Mouse (Mus musculus) cerebellum, adult 9-11 months (tissue): ENCODE measurements around the gene Dohh.

ENCODE experiments used
- DNase-seq: peaks from one replicate; pipeline ENCODE4 v3.0.0; 2022

Gene Dohh

DNA sequence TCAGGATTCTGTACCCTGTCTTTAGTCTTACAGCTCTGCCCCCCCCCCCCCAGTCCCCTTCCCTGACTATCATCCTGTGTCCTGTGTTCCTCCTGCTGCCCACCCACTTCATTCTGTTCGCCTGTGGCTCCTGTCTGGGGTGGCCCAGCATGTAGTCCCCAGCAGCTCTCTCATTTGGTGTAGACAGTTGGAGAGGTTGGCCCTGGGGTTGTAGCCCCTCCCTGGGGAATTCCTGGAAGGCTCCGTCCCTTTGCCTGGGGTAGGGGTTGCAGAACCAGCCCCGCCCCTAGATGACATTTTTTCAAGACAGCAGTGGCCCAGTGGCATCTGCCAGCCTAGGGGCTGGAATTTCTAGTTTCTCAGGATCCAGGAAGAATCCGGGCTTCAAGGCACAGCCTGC, 26.0 kb upstream of the Dohh start:
- DNase-seq, result no peak

DNA sequence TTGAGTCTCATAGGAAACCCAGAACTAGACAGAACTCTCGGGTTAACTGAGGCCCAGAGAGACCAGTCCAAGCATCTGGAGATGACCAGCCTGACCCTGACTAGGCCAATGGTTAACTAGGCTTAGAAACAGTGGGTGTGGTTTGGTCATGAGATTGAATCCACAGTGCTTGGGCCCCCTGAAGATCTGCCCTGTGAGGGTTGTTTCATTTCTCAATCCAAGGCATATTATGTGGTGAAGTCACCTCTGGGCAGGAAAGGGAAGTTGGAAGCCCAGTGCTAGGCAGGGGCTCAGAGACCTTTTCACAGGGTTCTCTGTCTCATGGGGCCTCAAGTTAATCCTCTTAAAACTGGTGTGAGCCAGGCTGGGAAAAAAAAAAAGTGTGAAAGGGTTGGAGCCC, 25.4 kb upstream of the Dohh start:
- no peak for DNase-seq

DNA sequence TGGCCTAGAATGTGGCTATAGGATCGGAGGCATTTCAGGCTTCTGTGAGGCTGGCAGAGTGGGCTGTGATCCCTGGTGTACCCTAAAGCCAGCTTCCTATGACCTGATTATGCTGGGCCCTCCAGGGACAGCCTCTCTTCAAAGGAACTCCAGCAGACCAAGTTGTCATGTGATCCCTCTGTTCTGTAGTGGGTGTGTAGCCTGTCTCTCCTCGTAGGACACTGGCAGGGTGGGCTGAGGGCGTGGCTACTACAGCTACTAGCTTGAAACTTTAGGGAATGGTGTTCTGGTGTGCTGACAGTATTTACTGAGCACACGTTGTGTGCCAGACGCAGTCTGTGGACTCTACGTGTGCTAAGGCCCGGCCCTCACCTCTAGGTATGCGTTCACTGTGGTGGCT, 23.5 kb upstream of the Dohh start:
- DNase-seq, result no peak

DNA sequence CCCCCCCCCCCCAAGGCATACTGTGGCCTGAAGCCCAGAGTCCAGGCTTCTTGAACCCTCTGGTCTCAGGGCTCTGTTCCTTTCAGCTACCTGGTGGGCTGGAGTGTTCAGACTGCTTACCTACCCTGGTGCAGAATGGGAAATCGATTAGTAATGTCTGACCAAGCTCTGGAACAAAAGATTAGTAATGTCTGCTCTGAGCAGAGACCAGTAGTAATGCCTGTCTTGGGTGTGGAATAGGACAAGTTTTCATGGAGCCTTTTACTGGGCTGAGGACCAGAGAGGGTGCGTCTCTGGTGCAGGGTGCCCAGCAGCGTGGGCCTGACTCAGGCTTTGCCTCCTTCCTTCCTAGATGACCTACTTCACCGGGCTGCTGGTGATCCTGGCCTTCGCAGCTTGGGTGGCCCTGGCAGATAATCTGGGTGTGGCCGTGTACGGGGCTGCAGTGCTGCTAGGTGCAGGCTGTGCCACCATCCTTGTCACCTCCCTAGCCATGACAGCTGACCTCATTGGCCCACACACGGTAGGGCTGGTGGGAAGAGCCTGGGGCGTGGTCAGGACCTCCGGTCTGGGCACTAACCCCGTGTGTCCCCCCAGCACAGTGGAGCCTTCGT, 21.8 kb upstream of the Dohh start:
- no peak for DNase-seq

DNA sequence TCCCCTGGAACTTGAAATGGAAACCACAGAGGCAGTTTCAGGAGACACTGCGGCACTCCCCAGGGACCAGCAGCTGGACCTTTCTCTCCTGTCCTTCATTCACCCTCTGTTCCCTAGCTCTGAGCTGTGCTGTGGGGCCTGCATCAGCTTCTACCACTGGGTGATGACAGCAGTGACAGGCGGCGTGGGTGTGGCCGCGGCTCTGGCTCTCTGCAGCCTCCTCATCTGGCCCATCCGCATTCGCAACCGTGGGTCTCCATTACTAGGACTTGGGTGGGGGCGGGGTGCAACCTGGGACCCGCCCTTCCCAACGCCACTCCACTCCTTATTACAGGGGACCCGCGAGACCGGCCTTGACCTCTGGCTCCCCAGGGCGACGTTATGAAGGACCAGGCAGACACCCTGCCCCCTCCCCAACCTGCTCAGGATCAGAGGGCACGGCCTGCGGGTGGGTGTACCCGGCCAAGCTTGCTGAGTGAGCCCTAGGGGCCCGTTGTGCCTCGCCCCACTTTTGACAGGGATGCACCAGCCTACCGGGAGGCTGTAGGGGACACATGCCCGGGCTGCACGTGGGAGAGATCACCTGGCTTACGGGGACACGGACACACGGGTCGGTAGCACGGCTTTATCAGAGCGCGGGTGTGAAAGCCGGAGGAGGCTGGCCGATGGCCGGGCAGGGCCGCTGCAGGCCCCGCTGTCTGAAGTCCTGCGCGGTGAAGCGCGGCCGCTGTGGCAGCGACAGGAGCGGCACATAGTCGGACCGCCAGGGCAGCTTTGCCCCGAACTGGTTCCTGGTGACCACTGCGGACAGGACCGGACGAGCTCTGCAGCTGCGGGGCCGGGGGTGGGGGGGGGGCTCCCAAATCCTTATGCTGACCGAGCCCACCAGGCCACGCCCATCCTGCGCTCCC, 20.5 kb upstream of the Dohh start:
- DNase-seq, result no peak

DNA sequence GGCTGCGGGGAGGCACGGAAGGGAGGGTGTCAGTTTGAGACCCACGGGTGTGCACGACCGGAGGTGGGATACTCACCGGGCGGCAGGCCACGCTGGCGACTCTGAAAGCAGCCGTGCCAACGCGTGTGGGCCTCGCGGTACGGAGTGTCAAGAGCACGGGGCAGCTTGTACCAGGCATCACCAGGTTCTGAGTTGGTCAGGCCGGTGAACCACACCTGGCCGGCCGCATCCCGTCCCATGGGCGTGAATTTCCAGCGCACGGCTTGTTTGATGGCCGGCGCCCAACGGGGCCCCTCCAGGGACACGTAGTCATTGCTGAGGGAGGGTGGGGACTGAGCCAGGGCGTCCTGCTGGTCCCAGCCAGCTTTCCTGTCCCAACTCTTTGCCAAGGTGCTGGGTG, 19.6 kb upstream of the Dohh start:
- DNase-seq, result no peak

DNA sequence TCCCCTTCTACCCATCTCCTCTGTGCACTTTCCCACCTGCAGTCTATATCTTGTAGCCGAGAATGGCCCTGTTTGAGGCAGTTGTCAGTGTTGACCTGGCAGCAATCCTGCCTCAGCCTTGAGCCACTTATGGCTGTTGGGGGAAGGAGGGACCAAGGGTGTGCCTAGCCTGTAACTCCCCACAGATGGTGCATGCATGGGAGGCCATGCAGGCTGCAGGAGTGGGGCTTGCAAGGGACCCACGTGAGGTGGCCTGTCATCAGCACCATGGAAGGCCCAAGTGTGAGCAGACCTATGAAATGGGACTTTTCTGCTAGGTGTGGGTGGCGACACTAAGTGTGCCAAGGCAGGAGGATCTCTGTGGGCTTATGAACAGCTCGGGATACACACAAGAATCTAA, 19.2 kb upstream of the Dohh start:
- DNase-seq, result no peak

DNA sequence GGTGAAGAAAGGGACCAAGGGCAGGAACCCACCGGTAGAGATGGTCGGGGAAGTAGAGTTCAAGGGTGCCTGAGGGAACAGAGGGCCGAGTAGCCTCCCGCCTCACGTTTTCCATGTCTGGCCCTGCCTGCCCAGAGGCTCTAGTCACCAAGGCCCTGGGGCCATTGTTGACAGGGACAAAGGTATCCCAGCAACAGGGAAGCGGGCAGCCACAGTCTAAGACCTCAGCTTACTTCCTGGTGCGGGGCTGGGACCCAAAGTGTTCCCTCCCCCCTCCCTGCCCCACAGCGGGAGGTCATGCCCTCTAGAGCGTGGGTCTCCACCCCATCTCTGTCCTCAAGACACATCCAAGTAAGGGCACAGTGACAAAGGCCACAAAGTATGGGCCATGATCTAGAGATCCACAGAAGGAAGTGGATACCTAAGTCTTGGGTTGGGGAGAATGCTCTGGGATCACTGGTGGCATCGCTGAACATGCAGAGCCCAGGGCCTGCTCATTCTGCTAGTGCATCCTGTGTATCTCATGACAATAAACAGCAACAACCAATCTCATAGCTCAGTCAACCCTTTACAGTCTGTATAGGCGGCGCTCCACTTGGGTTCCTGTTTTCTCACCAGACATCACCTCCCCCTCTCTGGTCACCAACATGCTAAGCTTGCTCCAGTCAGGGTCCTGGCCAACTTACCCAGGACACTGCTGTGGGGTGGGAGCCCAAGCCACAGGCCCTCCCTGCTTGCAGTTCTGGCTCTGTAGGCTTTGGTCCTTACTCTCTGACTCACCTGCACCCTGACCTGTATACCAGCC, 18.4 kb upstream of the Dohh start, which contains the start of gene 4930404N11Rik:
4930404N11Rik (minus strand) TSS at position 145 of the 805 bp plus-strand sequence.
- DNase-seq, result no peak

DNA sequence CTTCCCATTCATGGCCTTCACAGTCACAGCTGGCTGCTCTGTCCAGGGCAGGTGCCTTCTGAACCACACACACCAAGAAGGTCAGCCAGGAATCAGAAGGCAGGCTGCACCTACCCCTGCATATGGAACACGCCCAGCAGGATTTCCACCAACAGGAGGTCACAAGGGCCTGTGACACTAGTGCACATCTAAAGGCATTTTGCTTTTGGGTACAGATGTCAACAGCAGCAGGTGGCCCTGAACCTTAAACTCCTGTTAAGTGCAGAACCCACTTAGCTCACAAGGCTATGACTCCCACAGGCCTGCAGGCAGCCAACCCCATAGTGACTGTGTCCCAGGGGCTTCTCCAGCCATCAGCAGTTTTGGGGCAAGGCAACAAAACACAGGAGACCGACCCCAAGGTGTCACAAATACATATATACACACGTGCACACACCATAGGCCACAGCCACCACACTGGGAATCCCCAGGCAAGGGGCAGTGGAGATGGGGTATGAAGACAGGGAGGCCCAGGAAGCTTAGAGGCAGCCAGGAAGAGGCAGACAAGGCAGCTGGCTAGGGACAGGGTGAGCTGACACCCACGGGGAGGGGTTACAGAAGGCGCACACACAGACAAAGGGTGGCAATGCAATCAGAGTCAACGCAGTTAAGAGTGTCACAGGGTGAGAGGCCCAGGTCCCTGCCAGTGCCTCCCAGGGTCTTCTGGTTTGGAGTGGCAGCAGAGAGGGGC, 17.6 kb upstream of the Dohh start:
- no peak for DNase-seq

DNA sequence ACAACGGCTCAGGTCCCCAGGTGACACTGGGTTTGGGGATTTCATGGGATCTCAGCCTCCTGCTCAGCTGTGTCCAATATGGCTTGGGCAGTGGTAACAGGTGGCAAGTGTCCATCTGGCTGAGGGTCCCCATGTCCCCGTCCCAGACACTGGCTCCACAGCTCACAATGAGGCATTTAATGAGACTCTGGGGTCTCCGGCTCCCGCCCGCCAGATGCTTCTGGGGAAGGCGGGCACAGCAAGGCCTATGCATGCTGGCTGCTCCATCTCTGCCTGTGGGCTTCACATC, 17.1 kb upstream of the Dohh start:
- DNase-seq, result no peak

DNA sequence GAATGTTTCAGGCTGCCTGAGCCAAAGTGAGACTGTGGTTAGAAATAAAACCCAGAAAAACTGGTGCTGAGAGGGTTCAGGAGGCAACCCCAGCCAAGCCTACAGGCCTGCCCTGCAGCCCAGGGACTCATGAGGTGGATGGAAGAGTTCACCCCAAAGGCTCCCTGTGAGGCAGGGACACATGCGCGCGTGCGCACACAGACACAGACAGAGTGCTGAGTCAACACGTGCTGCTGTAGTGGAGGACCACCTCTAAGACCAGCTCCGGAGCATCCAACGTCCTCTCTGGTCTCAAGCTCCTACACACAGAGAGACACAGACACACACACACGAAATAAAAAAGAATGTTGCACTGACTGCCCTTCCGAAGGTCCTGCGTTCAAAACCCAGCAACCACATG, 8.9 kb upstream of the Dohh start:
- no peak for DNase-seq

DNA sequence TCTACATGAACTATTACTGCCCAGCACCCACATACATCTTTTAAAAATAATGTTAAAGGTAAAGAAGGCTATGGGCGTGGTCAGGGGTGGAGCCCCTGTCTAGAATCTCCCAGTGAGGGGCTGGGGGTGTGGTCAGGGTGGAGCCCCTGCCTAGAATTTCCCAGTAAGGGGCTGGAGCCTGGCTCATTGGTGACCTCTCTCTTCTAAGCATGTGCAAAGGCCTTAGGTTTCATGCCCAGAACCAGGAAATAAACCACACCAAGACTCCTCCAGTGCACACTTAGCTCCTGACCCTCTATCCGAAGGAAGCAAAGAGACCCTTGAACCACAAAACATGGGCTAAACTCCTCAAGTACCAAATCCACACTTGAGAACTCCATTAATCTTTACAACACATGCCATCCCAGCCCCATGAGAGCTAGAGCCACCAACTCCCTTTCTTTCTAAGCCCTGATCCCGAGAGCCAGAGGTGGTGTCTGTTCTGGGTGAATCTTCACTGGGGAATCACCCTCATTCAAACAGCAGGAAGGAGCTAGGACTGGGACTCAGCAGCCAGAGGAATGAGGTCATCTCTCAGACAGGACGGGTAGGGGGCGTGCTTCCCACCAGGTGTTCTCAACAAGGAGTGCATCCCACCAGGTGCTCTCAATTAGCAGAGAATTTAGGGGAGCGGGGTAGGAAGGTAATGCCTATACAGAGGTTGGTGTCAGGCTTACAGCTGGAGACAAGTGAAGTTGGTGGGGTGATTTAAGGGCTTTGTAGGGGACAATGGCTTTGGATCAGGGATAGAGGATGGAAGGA, 7.5 kb upstream of the Dohh start:
- DNase-seq, result peak; percentile 65

DNA sequence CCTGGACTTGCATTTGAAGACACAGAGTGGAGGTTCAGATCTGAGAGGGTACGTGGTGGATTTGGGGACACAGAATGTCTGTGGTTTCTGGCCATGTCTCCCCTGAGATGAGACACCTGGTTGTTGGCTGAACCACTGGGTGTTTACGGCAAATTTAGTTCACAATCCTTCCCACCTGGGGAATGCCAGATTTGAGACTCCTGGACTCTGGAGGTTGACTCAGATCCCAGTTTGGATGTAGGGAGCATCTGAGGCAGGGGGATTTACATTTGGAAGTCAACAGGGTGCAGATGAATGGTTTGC, 6.9 kb upstream of the Dohh start:
- DNase-seq, result peak; percentile 53

DNA sequence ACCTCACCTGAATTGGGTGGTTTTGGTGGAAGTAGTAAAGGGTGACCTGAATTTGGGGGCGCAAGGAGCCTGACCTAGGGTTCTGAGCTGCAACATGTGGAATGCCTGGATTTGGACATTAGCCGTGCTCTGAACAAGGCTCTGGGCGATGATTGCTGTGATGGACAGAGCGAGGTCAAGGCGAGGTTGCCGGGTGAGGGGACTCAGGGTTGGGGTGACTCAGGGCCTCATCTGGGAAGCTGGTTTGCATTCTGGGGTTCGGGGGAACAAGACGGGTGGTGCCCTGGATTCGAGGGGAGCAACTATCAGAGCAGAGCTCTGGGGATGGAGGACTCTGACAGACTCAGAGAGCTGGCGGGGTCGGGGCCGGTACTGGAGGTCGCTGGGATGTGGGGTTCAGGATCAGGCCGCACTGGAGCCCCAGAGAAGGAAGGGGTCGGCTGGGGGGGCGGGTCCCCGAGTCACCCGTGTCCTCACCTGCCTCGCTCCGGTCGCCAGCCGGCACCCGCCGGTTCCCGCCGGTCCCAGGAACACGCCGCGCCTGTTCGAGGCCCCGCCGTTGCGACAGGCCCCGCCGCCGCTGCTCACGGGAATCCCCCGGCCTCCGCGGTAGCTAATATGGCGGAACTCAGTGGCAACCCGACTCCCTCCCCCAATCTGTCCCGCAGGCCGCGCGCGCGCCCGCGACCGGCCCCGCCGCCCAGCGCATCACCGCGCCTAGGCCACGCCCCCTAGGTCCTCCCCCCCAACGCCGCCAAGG, 6.3 kb upstream of the Dohh start, which contains the start of gene Fzr1:
Fzr1 (minus strand) TSS at position 724 of the 760 bp plus-strand sequence.
- DNase-seq, result peak; percentile 72

DNA sequence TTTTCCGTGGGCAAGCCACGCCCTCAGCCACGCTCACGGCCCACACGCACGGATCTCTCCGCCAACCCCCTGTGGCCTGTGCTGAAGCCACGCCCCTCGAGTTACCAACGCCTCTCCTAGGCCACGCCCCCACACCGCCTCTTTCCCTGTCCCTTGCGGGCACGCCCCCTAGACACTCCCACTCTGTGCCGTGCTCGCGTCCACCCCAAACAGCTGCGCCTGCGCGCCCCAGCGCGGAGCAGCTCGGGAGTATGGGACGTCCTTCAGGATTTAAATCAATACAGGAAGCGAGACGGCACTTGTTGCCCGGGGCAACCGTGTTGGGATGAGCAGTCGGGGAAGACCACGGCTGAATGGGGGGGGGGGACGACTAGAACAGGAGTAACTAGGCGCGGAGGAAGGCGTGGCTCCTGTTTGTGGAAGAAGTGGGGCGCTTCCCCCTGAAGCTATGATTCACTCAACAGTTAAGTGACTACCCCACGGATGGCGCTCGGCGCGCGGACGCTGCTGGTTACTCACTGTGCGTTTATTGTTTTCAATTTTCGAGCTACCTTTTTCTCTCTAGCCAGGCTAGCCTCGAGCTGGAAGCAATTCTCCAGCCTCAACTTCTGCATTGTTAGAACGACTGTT, 5.6 kb upstream of the Dohh start:
- DNase-seq, result peak; percentile 100

DNA sequence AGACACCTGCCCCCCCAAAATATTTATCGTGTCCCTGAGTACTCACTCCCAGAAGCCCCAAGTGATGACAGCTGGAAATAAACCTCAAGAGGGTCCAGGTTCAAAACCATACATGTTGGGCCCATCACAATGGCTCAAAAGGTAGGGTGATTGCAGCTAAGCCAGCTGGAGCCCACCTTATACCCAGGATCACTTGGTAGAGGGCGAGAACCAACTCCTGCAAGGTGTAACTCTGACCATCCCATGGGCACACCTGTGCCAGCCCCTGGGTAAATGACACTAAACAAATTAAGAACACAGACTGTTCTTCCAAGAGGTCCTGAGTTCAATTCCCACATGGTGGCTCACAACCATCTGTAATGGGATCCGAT, 5.1 kb upstream of the Dohh start:
- peak; percentile 68 for DNase-seq

DNA sequence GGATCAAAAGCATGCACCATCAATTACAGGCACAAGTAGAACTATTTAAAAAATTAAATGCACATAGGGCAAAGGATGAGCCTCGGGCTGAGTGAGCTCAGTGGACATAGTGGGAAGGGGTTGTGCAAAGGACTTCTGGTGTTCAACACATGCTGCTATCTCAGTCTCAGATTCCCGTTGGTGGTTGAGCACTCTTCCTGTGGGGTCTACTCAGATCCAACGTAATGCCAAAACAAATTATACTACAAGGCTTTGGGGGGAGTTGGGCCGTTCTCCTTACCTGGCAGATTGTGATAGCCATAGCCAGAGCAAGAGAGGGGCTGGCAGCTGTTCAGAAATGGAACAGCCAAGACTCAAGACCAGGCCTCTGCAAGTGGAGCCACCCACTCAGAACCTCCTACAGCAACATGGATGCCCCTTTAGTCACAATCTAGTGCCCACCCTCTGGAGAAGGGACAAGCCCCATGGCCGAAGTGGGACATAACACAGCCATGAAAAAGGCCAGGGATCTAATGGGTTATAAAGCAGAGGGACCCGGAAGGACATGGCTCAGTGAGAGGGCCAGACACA, 4.3 kb upstream of the Dohh start:
- peak; percentile 74 for DNase-seq

DNA sequence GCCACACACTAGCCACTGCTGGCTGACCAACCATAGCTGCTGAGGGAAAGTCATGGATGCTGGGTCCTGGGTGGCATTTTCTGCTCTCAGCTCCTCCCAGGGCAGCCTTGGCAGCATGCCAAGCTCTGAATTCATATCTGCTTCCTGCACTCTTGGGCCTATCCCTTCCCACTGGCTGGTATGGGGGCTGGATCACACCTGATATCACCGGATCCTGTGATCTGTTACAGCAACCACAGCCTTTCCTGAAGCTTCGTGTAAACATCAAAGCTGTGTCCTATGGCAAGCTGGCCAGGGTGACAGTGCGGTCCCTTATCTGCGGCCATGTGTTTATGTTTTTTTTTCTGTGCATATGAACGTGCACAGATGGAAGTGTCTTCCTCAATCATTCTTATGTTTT, 2.2 kb upstream of the Dohh start:
- peak; percentile 61 for DNase-seq

DNA sequence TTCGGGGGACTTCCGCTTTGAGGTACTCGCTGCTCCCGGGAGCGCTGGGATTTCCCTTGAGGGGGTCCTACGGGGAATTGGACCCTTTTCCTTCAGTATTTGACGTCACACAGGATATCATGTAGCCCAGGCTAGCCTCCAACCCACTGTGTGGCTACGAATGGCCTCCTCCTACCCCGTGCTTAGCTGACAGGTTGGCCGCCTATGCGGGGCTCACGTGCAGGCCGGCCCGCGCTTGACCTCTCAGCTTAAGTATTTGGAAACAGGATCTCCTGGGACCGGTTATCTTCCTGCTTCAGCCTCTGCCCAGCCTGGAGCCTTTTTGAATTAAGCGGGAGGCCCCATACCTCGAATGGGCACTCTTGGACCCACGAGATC, 366 bp downstream of the Dohh start:
- no peak for DNase-seq

DNA sequence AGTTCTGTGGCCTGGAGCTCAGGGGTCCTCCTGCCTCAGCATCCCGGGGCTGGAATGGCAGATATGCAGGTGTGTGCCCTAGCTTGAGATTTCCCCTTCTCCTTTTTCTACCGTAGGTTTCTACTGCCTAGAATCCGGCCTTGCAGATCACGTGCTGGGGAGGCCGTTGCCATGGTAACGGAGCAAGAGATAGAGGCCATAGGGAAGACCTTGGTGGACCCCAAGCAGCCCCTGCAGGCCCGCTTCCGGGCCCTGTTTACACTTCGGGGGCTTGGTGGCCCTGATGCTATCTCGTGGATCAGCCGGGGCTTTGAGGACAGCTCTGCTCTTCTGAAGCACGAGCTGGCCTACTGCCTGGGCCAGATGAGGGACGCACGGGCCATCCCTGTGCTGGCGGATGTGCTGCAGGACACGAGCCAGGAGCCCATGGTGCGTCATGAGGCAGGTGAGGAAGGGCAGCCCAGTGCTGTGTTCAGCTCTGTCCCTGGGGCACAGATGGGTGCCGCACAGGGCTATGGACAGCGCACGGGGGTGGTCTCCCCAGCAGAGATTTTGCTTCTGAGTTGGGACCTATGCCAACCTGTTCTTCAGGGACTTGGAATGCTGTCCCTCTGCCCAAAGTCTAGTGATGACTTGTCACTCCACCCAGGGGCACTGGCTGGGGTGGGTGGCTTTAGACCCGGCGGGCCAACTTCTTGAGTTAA, 1.5 kb downstream of the Dohh start:
- DNase-seq, result peak; percentile 67
